Mouse (Mus musculus) kidney, embryonic 15.5 days (tissue): ENCODE results near the gene Cpe. TPM values are rescaled to one million over a fixed set of nuclear protein-coding genes. Genes with fewer than 3 reads are reported as not detected.
A peak's percentile ranks its signal among the peaks of the same experiment; 100 is the strongest.

Source experiments
- ATAC-seq: fragments of 200-750 bp; cut with Nextera tagmentation; replicated peaks from 2 replicates; pipeline ENCODE4 v1.8.0; 2017; ENCODE audit warnings: moderate TSS enrichment; ENCODE audit not compliant: low FRiP score
- H3K27ac ChIP-seq: fragments of 300-500 bp; sonication (generic); 2 replicates; pipeline ENCODE4 v1.5.1; 2015; ENCODE audit warnings: mild to moderate bottlenecking, inconsistent platforms
- H3K27me3 ChIP-seq: fragments of 300-500 bp; sonication (generic); 2 replicates; pipeline ENCODE4 v1.6.1; 2015; ENCODE audit warnings: inconsistent platforms
- H3K36me3 ChIP-seq: fragments of 300-500 bp; sonication (generic); 2 replicates; pipeline ENCODE4 v1.6.1; 2015; ENCODE audit warnings: inconsistent platforms
- H3K4me1 ChIP-seq: fragments of 300-500 bp; sonication (generic); 2 replicates; pipeline ENCODE4 v1.6.1; 2015; ENCODE audit warnings: inconsistent platforms
- H3K4me2 ChIP-seq: fragments of 300-500 bp; sonication (generic); 2 replicates; pipeline ENCODE4 v1.6.1; 2015; ENCODE audit warnings: moderate library complexity, mild to moderate bottlenecking, inconsistent platforms
- H3K4me3 ChIP-seq: fragments of 300-500 bp; sonication (generic); replicated peaks from 2 replicates; pipeline ENCODE4 v1.5.1; 2015; ENCODE audit warnings: mild to moderate bottlenecking, inconsistent platforms
- H3K9ac ChIP-seq: fragments of 300-500 bp; sonication (generic); 2 replicates; pipeline ENCODE4 v1.6.1; 2015; ENCODE audit warnings: mild to moderate bottlenecking, inconsistent platforms
- H3K9me3 ChIP-seq: fragments of 300-500 bp; sonication (generic); replicated peaks from 2 replicates; pipeline ENCODE4 v1.6.1; 2016; ENCODE audit warnings: inconsistent platforms
- WGBS: fragments of 180-500 bp; shearing (Covaris S2); methylation state at CpG from one replicate; pipeline ENCODE4 v1.1.7; 2015; ENCODE audit warnings: mixed read lengths; 5-methylcytosine and 5-hydroxymethylcytosine counted together
- polyA plus RNA-seq: library from polyadenylated mRNA; unstranded; fragments of >200 nt; fragmentation: Nextera tagmentation; extraction: Ambion mirVana; gene quantifications from 2 replicates; pipeline ENCODE4 v1.2.1, GENCODE M21; 2015

Gene Cpe
- polyA plus RNA-seq = 75.0 and 80.8 TPM in 2 replicates

DNA sequence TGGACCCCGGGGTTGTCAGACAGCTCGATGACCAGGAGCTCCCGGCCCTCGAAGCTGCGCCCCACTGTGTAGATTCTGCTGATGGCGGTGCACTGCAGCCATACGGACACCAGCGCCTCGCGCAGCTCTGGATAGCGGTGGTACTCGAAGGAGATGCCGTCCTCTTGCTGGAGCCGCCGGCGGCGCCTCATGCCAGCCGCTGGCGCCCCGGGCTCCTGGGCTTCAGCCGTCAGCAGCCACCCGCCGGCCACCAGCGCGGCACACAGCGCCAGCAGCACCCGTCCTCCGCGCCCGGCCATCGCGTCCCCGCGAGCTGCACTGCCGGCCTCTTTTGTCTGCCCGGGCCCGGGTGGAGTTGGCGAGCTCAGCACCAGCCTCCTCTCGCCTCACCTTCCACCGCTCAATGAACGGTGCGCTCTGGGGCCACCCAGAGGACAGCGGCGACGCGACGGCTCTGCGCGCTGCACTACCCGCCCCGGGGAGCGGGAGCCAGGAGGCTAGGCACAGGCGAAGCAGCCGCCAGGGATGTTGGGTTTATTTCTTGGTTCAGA is at the start of gene Cpe:
TSS of gene Cpe (minus strand) at position 404 of the 551 bp plus-strand sequence.
- peak; percentile 99 for ATAC-seq
- H3K4me2 ChIP-seq = peak within 1 kb of the TSS; percentile 94
- H3K4me3 ChIP-seq = peak within 1 kb of the TSS; percentile 65
- no peaks in the 10 kb centered on the region for H3K36me3 ChIP-seq
- H3K27ac ChIP-seq = peak within 1 kb of the TSS; percentile 75
- H3K9me3 ChIP-seq = no peaks in the 10 kb centered on the region
- peak within 1 kb of the TSS; percentile 71 for H3K9ac ChIP-seq
- H3K27me3 ChIP-seq = peaks cover 16% of the 10 kb centered on the region
- WGBS = under 1% methylated on average over 54 of the region's 54 CpGs
- H3K4me1 ChIP-seq = peaks cover 15% of the 10 kb centered on the region

DNA sequence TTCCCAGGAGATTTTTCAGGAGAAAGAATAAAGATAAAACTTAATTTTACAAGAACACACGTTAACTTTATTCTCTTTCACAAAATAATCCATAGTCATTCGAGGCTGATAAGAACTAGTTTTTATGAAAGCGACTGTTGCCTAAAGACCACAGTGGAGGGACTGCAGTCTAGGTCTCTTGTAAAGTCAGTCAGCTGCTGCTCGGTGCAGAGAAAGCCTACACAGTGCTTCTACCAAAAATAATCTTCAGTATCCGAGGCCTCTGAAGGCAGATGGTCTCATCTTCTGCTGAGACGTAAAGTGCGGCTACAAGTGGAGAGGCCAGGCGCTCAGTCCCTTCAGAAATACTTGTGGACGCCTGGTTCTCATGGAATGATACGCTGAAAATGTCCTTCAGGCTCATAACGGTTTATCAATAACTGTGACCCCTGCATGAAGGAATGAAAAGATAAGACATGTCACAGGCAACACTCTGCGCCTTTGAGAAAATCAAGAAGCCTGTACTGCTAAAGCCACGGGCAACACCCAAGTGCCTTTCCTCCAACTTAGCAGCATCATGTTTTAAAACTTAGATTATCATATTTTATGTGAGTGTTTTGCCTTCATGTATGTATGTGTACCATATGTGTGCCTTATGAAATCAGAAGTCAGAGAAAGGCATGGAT is 47.8 kb upstream of the Cpe start:
- no peaks in the 10 kb centered on the region for H3K27me3 ChIP-seq
- peaks cover 18% of the 10 kb centered on the region; the same call in 1 of the 2 replicates for H3K36me3 ChIP-seq
- H3K4me3 ChIP-seq = no peak overlapping the region
- no peak overlapping the region for H3K27ac ChIP-seq
- WGBS = 92% methylated on average over 13 of the region's 13 CpGs
- no peaks in the 10 kb centered on the region for H3K4me1 ChIP-seq
- H3K4me2 ChIP-seq = no peak overlapping the region
- H3K9me3 ChIP-seq = no peaks in the 10 kb centered on the region
- ATAC-seq = no peak
- no peak overlapping the region for H3K9ac ChIP-seq

GRCm38 (mm10) chr8:64738916-64739315 is 46.1 kb upstream of the Cpe start:
- H3K27ac ChIP-seq = no peak overlapping the region
- peaks cover 18% of the 10 kb centered on the region; the same call in 1 of the 2 replicates for H3K36me3 ChIP-seq
- no peaks in the 10 kb centered on the region for H3K9me3 ChIP-seq
- H3K4me3 ChIP-seq = no peak overlapping the region
- no peaks in the 10 kb centered on the region for H3K27me3 ChIP-seq
- ATAC-seq = no peak
- no peak overlapping the region for H3K9ac ChIP-seq
- H3K4me2 ChIP-seq = no peak overlapping the region
- 69% methylated on average over 1 of the region's 1 CpGs for WGBS
- H3K4me1 ChIP-seq = no peaks in the 10 kb centered on the region

- H3K4me1 ChIP-seq = peaks cover 8% of the 10 kb centered on the region
- 77% methylated on average over 3 of the region's 3 CpGs for WGBS
- H3K9ac ChIP-seq = no peak overlapping the region
- H3K27ac ChIP-seq = no peak overlapping the region
- no peak overlapping the region for H3K4me2 ChIP-seq
- no peak overlapping the region for H3K4me3 ChIP-seq
- H3K36me3 ChIP-seq = peaks cover 7% of the 10 kb centered on the region; the same call in 1 of the 2 replicates
- H3K27me3 ChIP-seq = no peaks in the 10 kb centered on the region
- no peak for ATAC-seq
- no peaks in the 10 kb centered on the region for H3K9me3 ChIP-seq
Observed at GRCm38 (mm10) chr8:64736767-64737323, 44.0 kb upstream of the Cpe start.

- no peak overlapping the region for H3K4me3 ChIP-seq
- H3K4me1 ChIP-seq = peaks cover 13% of the 10 kb centered on the region
- WGBS = 89% methylated on average over 8 of the region's 8 CpGs
- ATAC-seq = no peak
- no peak overlapping the region for H3K9ac ChIP-seq
- H3K27me3 ChIP-seq = no peaks in the 10 kb centered on the region
- no peak overlapping the region for H3K27ac ChIP-seq
- no peaks in the 10 kb centered on the region for H3K9me3 ChIP-seq
- H3K4me2 ChIP-seq = no peak overlapping the region
- H3K36me3 ChIP-seq = peaks cover 7% of the 10 kb centered on the region
Observed at GRCm38 (mm10) chr8:64735161-64735560, 42.3 kb upstream of the Cpe start.

DNA sequence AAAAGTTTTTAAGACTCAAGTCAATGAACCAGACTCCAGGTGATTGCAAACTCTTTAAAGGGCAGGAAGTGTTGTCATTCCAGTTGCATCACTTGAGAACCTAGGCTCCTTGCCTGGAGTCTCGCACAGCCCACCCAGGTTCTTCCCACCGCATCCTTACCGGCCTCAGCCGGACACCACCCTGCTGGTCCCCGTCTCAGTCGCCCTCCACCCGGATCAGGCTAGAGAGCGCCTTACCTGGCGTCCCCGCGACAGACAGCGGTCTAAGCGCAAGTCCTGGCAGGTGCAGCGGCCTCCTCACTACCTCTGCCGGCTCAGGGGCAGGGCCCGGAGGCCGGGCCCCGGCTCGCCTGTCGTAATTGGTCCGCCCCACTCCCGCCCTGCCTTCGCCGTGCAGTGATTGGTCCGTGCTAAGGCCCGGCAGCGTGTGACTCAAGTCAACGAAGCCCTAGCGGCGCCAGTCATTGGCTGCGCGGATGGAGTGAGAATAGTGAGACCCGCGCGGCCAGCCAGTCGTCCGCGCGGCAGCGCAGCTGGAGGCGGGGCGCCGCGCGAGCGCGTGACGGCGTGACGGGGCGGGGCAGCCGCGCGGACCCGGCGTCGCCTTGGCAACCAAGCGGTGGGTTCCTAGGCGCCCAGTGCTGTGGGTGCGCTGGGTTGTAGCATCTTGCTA is 40.6 kb upstream of the Cpe start, which contains the start of gene Msmo1:
TSS of gene Msmo1 (minus strand) at position 522 of the 673 bp plus-strand sequence.
- Histone ChIP-seq H3K4me2 (peak within 1 kb of the TSS; percentile 79), H3K27me3 (no peaks in the 10 kb centered on the region), H3K9me3 (no peaks in the 10 kb centered on the region), H3K4me3 (peak within 1 kb of the TSS; percentile 87), H3K27ac (peak within 1 kb of the TSS; percentile 77), H3K36me3 (peaks cover 16% of the 10 kb centered on the region), H3K4me1 (peaks cover 13% of the 10 kb centered on the region), H3K9ac (peak within 1 kb of the TSS; percentile 67)
- peak; percentile 100 for ATAC-seq
- WGBS = under 1% methylated on average over 60 of the region's 60 CpGs

GRCm38 (mm10) chr8:64732596-64732995 is 39.7 kb upstream of the Cpe start:
- Histone ChIP-seq H3K27ac (peak overlapping the region; percentile 77; the same call in 1 of the 2 replicates), H3K4me1 (peaks cover 13% of the 10 kb centered on the region), H3K9ac (peak overlapping the region; percentile 67), H3K27me3 (no peaks in the 10 kb centered on the region), H3K4me2 (peak overlapping the region; percentile 79), H3K9me3 (no peaks in the 10 kb centered on the region), H3K4me3 (peak overlapping the region; percentile 87), H3K36me3 (peaks cover 23% of the 10 kb centered on the region)
- WGBS = 9% methylated on average over 9 of the region's 9 CpGs
- no peak for ATAC-seq

GRCm38 (mm10) chr8:64728156-64728555 is 35.3 kb upstream of the Cpe start:
- Histone ChIP-seq H3K4me3 (no peak overlapping the region), H3K27me3 (no peaks in the 10 kb centered on the region), H3K27ac (no peak overlapping the region), H3K9ac (no peak overlapping the region), H3K4me2 (no peak overlapping the region), H3K4me1 (peaks cover 13% of the 10 kb centered on the region), H3K36me3 (peaks cover 61% of the 10 kb centered on the region), H3K9me3 (no peaks in the 10 kb centered on the region)
- no peak for ATAC-seq
- WGBS = 95% methylated on average over 7 of the region's 7 CpGs

DNA sequence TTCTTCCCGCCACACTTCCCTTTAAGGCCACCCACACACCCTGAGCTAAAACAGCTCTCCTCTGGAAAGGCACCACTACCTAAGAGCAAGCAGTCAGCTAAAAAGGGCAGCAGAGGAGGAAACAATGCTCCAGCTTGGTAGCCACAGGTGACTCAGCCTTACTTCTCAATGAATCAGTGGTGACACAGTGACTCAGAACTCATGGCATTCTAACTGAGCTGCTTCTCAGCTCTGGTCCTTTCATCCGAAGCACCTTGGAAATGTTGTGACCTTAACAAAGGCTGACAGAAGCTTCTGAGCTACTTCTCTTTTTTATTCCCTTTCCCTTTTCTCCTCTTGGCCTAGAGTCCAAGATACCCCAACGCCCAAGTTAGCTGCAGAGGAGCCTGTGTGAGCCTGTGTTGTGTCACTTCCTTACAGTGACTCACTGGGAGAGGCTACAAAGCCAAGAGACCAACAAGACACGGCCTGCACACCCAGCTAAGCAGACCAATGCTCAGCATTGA is 33.4 kb upstream of the Cpe start:
- ATAC-seq = no peak
- Histone ChIP-seq H3K36me3 (peaks cover 75% of the 10 kb centered on the region), H3K27ac (no peak overlapping the region), H3K4me1 (no peaks in the 10 kb centered on the region), H3K9ac (no peak overlapping the region), H3K4me2 (no peak overlapping the region), H3K9me3 (no peaks in the 10 kb centered on the region), H3K27me3 (no peaks in the 10 kb centered on the region), H3K4me3 (no peak overlapping the region)
- WGBS = 88% methylated on average over 4 of the region's 4 CpGs

- Histone ChIP-seq H3K9me3 (no peaks in the 10 kb centered on the region), H3K4me3 (no peak overlapping the region), H3K36me3 (peaks cover 86% of the 10 kb centered on the region), H3K27me3 (no peaks in the 10 kb centered on the region), H3K4me2 (no peak overlapping the region), H3K9ac (no peak overlapping the region), H3K27ac (no peak overlapping the region), H3K4me1 (no peaks in the 10 kb centered on the region)
- no peak for ATAC-seq
- WGBS = 90% methylated on average over 2 of the region's 2 CpGs
Observed at GRCm38 (mm10) chr8:64723206-64723605, 30.4 kb upstream of the Cpe start.

DNA sequence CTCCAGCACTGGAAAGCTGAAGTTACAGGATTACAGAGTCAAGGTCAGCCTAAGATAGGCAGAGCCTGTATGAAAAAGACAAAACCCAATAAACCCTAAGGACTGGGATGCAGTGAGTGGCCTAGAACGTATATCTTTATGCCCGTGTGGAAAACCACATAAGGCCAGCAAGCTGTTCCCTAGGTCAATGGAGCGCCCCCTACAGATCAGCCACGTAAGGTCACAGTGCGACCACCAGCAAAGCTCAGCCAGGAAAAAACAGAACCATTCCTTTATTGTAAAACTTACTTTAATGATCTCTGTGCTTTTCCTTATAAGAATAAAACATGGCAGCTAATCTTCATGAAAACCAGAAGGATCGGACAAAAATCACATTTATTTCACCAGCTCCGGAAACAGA is 25.0 kb upstream of the Cpe start:
- no peak for ATAC-seq
- H3K4me1 ChIP-seq = no peaks in the 10 kb centered on the region
- H3K9ac ChIP-seq = no peak overlapping the region
- no peaks in the 10 kb centered on the region for H3K9me3 ChIP-seq
- no peak overlapping the region for H3K4me2 ChIP-seq
- H3K27ac ChIP-seq = no peak overlapping the region
- no peaks in the 10 kb centered on the region for H3K27me3 ChIP-seq
- WGBS = 88% methylated on average over 7 of the region's 7 CpGs
- H3K36me3 ChIP-seq = peaks cover 61% of the 10 kb centered on the region
- no peak overlapping the region for H3K4me3 ChIP-seq

DNA sequence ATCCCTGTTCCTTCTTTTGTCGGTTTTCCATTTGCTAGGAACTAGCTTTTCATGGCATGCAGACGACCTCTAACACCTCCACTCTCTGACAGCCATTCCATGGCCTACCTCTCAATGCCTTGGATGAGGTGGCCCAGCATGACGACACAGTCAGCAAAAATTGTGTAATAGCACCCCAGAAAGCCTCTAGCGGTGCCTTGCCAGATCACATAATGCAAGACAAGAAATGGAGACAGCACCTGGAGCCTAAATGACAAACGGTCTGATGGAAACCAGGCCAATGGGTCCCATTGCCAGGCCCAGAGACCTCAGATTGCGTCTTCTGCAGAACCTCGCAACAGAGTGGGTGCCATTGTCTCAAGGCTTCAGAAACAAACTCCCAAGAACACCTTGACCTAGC is 19.6 kb upstream of the Cpe start:
- Histone ChIP-seq H3K27ac (no peak overlapping the region), H3K36me3 (peaks cover 12% of the 10 kb centered on the region), H3K4me2 (no peak overlapping the region), H3K9me3 (no peaks in the 10 kb centered on the region), H3K4me1 (no peaks in the 10 kb centered on the region), H3K9ac (no peak overlapping the region), H3K4me3 (no peak overlapping the region), H3K27me3 (no peaks in the 10 kb centered on the region)
- no peak for ATAC-seq
- 87% methylated on average over 7 of the region's 7 CpGs for WGBS
